Mouse (Mus musculus) bone marrow, adult 2 months (tissue): ENCODE measurements around the gene Trmt61a.

ENCODE experiments used
- CTCF ChIP-seq: fragments of 200-500 bp; IDR thresholded peaks from 2 replicates; pipeline ENCODE4 v1.5.1; 2011; ENCODE audit warnings: low read length, control low read depth; ENCODE audit not compliant: control insufficient read depth, insufficient read depth
- POLR2A ChIP-seq: fragments of 200-500 bp; IDR thresholded peaks from 2 replicates; pipeline ENCODE4 v1.6.1; 2011; ENCODE audit warnings: low read depth, mild to moderate bottlenecking, control low read depth, low read length, borderline replicate concordance; ENCODE audit not compliant: control insufficient read depth

DNA sequence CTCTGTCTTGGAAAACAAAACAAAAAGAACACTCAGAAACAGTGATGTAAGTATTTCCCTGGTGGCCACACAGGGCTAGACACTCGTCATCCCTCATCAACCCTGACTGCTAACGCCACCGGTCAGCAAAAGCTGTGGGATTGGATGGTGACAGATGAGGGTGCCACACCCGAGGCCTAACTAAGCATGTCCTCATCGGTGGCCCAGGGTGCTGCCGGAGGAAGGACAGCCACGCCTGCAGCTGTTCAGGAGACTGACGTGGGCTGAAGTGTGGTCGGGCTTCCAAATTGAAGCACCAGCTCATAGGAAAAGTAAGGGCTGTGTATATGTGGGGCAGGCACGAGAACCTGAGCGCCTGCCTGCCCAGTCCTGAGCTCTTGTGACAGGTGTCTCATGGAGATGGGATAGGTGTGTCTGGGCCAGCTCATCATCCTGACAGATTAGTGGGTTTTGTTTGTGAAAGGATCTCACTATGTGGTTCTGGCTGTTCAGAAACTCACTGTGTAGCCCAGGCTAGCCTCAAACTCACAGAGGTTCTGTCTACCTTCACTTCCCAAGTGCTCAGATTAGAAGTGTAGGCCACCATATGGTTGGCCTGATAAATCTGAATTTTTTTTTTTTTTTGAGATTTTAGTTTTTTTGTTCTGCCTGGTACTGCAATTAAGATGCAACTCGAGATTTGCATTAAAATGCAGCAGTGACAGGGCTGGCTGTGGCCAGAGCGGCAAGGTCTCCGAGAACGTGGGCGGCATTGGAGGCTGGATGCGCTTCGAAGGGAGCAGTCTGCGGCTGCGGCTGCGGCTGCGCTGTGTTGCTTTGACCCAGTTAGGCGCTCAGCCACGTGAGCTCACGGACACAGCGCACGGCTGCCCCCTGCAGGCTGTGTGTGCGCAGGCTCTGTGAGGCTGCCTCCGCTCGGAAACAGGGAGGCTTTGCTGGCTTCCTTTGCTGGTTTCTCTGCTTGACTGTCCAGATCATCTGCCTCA lies 54.2 kb downstream of the Trmt61a start:
- TF ChIP-seq CTCF (peak; percentile 95), POLR2A (peak; percentile 26; the same call in 1 of the 2 replicates)
